Mouse (Mus musculus) mature B cell (primary cell): ENCODE measurements around the gene Myh2.

Experiments
- in situ Hi-C: fragments of 300-500 bp; cut with MboI; formaldehyde crosslinking; loops from 2 replicates; pipeline ENCODE4 v1.14.3; 2019

Myh2 gene

GRCm38 (mm10) chr11:67170727-67171126, at the start of gene Myh2:
Myh2 (plus strand) TSS chr11:67171027.
- in situ Hi-C loops = no loop called here

DNA sequence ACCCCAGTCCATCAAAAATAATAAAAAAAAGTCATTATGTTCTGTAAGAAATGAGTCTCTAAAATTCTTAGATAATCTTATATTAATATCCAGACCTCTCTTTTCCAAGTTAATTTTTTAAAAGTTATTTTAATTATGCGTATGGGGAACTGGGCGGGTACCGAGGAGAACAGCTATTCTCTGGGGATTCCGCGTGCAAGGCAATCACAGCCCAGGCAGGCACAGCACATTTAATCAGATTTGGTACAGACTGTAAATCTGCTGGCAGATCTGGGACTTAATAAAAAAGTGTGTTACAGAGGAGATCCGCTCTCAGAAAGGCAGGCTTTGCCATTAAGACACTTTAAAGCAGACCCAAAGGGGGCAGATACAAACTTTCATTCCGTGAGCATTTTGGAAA, 45.9 kb upstream of the Myh2 start:
- in situ Hi-C loops = no loop called here

- in situ Hi-C loops = no loop called here
Observed at GRCm38 (mm10) chr11:67125361-67125760, 45.5 kb upstream of the Myh2 start.

DNA sequence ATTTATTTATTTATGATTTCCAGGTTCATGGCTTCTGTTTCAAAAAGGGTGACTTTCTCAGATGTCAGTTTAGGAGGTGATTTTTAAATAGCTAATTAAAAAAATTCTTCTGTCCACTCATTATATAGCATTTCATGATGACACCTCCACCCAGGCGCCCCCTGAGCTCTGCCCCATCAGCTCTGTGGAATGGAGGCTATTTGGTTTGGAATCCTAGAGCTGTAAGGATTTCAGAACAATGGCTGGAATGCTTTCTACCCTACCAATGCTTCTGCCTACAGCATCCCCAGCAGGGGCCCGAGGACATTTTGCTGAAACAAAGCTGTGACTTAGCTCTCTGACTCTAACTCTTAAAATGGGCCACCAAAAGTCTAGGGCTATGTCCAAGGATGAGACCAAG, 37.3 kb upstream of the Myh2 start:
- in situ Hi-C loops = no loop called here

- in situ Hi-C loops = no loop called here
Observed at GRCm38 (mm10) chr11:67134654-67135053, 36.2 kb upstream of the Myh2 start.

- in situ Hi-C loops = no loop called here
Observed at GRCm38 (mm10) chr11:67135532-67135931, 35.3 kb upstream of the Myh2 start.

- in situ Hi-C loops = no loop called here
Observed at GRCm38 (mm10) chr11:67139556-67139955, 31.3 kb upstream of the Myh2 start.

DNA sequence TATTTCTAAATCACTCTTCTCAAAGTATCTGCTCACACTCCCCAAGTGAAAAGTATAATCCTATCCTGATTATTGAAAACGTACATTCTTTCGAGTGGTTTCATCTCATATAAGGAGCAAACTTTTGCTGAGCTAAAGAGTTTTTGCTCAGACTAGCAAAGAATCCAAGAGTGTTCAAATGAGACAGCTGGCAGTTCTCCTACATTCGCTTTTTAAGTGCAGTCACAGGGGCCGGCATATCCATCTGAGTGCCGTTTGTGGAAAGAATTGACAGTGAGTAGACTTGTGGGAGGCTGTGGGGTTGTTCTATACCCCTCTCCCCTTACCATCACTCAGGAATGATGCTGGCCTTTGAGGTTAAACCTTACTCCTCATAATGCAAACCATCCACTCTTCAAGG, 30.7 kb upstream of the Myh2 start:
- in situ Hi-C loops = no loop called here

- in situ Hi-C loops = no loop called here
Observed at GRCm38 (mm10) chr11:67141031-67141430, 29.8 kb upstream of the Myh2 start.

DNA sequence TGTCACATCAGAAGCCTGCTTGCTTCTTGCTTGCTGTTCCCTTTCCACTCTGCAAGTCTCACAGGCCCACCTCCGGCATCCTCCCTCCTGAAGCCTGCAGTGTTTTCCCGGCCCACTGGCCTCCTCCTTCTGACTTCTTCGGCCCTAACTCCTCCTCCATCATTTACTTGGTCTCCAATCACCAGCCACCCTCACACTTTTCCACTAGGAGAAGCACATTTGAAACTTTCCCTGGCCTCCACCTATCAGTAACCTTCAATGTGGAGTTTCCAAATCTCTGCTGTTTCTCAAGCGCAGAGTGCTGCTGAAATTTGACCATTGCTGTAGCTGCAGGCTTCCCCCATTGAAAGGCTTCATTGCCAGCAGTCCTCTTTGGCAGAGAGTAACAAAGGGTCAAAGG, 28.8 kb upstream of the Myh2 start:
- in situ Hi-C loops = no loop called here

DNA sequence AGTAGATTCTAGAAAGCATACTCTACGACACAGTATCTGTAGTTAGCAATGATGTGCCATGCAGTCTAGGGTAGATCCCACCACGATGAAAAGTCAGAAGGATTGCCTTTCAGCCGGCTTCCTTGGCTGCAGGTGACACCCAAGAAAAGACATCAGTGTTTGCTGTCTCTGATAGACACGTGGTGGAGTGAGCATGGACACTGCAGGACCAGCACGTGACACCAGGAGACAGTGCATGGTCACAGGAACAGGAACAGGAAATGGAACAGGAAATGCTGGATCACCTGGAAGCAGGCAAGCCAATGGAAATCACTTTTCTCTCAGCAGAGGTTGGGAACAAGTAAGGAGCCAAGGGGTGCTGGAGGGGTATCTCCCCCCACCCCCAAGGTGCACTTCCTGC, 27.8 kb upstream of the Myh2 start:
- in situ Hi-C loops = no loop called here

DNA sequence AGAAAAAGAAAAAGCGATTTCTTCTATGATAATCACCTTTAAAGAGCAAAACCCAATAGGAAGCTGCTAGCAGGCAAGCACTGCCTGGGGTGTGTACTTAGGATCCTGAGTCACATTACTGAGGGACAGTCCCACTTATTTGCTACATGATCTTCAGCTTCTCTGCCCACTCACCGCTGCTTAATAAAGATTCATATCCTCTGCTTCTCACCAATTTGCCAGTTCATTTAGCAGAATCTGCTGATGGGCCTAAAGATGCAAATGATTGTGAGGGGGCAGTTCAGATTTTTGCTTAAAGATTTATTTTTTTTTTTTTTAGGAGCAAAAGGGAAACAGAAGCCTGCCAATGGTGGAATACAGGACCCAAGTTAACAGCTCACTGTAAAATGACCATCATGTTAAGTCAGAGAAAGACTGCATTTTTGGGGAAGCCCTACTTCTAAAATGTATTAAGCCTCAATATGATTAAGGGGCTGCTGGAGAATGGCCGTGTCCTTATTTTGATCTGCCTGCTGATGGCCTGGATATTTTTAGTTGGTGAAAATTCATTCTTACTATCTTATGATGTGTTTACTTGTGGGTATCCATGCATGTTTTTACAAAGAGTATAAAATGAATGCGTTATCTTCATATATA, 26.8 kb upstream of the Myh2 start:
- in situ Hi-C loops = no loop called here

DNA sequence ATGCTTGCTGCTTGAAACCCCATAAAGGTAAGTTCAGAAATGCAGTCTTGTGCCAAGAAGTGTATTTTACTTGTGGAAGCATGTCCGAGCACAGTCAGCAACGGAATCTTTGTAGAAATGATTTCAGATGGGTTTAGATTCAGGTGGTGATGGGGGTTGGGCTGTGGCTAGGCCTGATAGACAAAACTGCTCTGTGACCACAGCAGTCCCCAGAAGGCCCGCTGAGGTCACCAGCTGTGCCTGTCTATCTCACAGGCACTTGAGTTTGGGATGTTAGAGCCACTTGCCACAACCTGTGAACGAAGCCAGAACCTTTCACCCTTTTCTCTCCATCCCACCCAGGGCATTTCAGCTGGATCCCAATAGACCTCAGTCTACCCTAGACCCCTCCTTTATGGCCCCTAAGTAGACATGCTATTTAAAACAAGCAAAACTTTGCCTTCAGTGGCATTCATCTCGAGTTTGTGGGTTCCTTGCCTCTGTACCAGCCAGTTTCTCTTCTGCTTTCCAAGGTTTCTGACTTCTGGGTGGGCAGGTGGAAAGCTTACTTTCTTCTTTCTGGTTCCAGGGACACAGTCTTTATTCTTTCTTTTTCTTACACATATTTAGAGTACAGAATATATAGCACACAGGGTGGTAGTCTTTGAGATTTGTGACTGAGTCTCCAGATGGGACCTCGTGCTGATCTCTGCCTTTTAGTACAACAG, 26.1 kb upstream of the Myh2 start:
- in situ Hi-C loops = no loop called here

GRCm38 (mm10) chr11:67145482-67146408, 25.1 kb upstream of the Myh2 start:
- in situ Hi-C loops = no loop called here

- in situ Hi-C loops = no loop called here
Observed at GRCm38 (mm10) chr11:67146409-67147282, 24.2 kb upstream of the Myh2 start.

DNA sequence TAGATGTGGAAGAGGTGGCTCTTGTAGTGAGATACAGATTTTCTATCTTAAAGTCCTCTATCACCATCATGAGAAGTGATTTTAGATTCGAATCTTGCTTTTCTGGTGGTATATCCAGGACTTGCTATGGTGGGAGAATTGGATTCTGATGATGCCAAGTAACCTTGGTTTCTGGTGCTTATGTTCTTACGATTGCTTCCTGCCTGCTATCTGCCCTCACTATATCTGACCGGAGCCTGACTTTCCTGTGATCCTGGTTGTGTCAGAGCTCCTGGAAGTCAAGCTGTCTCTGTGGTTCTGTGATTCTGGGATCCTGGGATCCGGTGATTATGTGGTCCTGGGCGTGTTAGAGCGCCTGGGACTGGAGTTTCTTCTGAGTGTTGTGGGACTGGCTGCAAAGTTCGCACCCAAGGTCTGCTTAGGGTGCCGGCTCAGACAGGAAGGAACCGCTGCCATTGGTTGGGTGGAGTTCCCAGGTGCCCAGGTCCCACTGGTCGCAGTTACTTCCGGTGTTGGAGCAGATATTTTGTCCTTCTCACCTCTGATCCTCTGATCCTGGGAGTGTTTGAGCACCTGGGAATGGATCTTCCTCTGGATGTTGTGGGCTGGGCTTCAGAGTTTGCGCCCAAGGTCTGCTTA, 23.4 kb upstream of the Myh2 start:
- in situ Hi-C loops = no loop called here

- in situ Hi-C loops = no loop called here
Observed at GRCm38 (mm10) chr11:67148286-67149012, 22.4 kb upstream of the Myh2 start.

DNA sequence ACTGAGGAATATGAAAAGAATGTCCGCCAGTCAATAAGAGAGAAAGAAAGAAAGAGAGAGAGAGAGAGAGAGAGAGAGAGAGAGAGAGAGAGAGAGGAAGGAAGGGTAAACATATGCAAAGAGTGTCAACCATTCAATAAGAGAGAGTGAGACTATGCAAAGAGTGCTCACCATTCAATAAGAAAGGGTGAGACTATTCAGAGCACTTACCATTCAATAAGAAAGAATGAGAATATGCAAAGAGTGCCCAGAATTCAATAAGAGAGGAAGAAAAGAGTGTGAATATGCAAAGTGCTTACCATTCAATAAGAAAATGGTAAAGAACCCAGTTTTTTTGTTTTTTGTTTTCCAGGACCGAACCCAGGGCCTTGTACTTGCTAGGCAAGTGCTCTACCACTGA, 20.6 kb upstream of the Myh2 start:
- in situ Hi-C loops = no loop called here

GRCm38 (mm10) chr11:67151159-67151558, 19.7 kb upstream of the Myh2 start:
- in situ Hi-C loops = no loop called here
